ENCODE assay signal across 8 mouse cellular contexts in genomic region chr11:109650788-109651565, GRCm38 (mm10). TPM values are rescaled to one million over a fixed set of nuclear protein-coding genes. Genes with fewer than 3 reads are reported as not detected.
DNase-seq lines count a peak whose midpoint lies in the region; ATAC-seq and TF ChIP-seq lines count a peak whose summit lies in the region.

No protein-coding gene starts in this region.

- WGBS in forebrain, embryonic 16.5 days = 0% methylated on average over 89 of the region's 90 CpGs
- under 1% methylated on average over 43 of the region's 90 CpGs for WGBS in lung, embryonic 15.5 days

- ATAC-seq in forebrain, embryonic 16.5 days = peak; percentile 94
- peak; percentile 95 for ATAC-seq in lung, embryonic 15.5 days (ENCODE audit: borderline replicate concordance, extremely low read depth, low FRiP score, low TSS enrichment)

- peak overlapping the region; percentile 90 for H3K9ac ChIP-seq in ES-E14 (ENCODE audit: insufficient read depth, low read depth, low read length, poor library complexity, severe bottlenecking)
- peak overlapping the region; percentile 92 for H3K9ac ChIP-seq in forebrain, embryonic 16.5 days (replicated peaks; ENCODE audit: low read depth, low read length)
- peak overlapping the region; percentile 92 for H3K9ac ChIP-seq in lung, embryonic 15.5 days

- H3K9me3 ChIP-seq in ES-E14 (ENCODE audit: control insufficient read depth, insufficient read depth, low read depth, low read length) = no peaks in the 10 kb centered on the region
- H3K9me3 ChIP-seq in forebrain, embryonic 16.5 days (ENCODE audit: control insufficient read depth, low read length) = no peaks in the 10 kb centered on the region
- no peaks in the 10 kb centered on the region for H3K9me3 ChIP-seq in lung, embryonic 15.5 days

- peak; percentile 74 for DNase-seq in ES-E14 (ENCODE audit: low read depth, low spot score)
- DNase-seq in cerebellum, adult 11-12 months = peak; percentile 94
- peak; percentile 94 for DNase-seq in heart, postnatal 4 days
- peak; percentile 88 to 93 for DNase-seq in layer of hippocampus, adult 8-10 months (ENCODE audit: low spot score in 2 of 2)
- peak; percentile 87 for DNase-seq in ovary, adult 18-20 months (ENCODE audit: low spot score)
- peak; percentile 94 for DNase-seq in thymus, postnatal 0 days (ENCODE audit: low spot score)

- in situ Hi-C loops in ES-E14 (cut with MboI; ENCODE audit: low sequenced_read_pairs in 2 of 2, unreplicated experiment in 2 of 2) = no loop called here

- H3K27me3 ChIP-seq in forebrain, embryonic 16.5 days (replicated peaks; ENCODE audit: control insufficient read depth, insufficient read depth, low read length) = no peaks in the 10 kb centered on the region
- H3K27me3 ChIP-seq in lung, embryonic 15.5 days = no peaks in the 10 kb centered on the region

- peaks cover 0 to 1% of the 10 kb centered on the region in 2 experiments; a peak in 1 of 4 replicates for H3K4me1 ChIP-seq in ES-E14 (ENCODE audit: control insufficient read depth in 2 of 2, insufficient read depth in 2 of 2, low read length in 2 of 2, poor library complexity in 1 of 2)
- peaks cover 37% of the 10 kb centered on the region for H3K4me1 ChIP-seq in forebrain, embryonic 16.5 days (replicated peaks; ENCODE audit: control insufficient read depth, insufficient read depth, low read length)
- H3K4me1 ChIP-seq in lung, embryonic 15.5 days = peaks cover 43% of the 10 kb centered on the region

- peak overlapping the region; percentile 92 for H3K4me2 ChIP-seq in forebrain, embryonic 16.5 days (ENCODE audit: low read length)
- H3K4me2 ChIP-seq in lung, embryonic 15.5 days = peak overlapping the region; percentile 97

- peak overlapping the region; percentile 61; the same call in 1 of the 2 replicates for H3K27ac ChIP-seq in ES-E14 (ENCODE audit: insufficient read depth, low read depth, low read length, poor library complexity, severe bottlenecking)
- peak overlapping the region; percentile 93 for H3K27ac ChIP-seq in forebrain, embryonic 16.5 days (ENCODE audit: low read length)
- H3K27ac ChIP-seq in lung, embryonic 15.5 days = peak overlapping the region; percentile 96

- peaks cover 3% of the 10 kb centered on the region for H3K36me3 ChIP-seq in ES-E14 (ENCODE audit: control insufficient read depth, insufficient read depth, low read length, poor library complexity, severe bottlenecking)
- peaks cover 5% of the 10 kb centered on the region; the same call in 1 of the 2 replicates for H3K36me3 ChIP-seq in forebrain, embryonic 16.5 days (ENCODE audit: control insufficient read depth, insufficient read depth)
- peaks cover 23% of the 10 kb centered on the region for H3K36me3 ChIP-seq in lung, embryonic 15.5 days

- H3K4me3 ChIP-seq in ES-E14 (ENCODE audit: insufficient read depth in 1 of 2, low read depth in 1 of 2, low read length in 2 of 2, poor library complexity in 1 of 2, severe bottlenecking in 1 of 2) = peak overlapping the region; percentile 91 to 98
- H3K4me3 ChIP-seq in forebrain, embryonic 16.5 days (replicated peaks; ENCODE audit: low read length) = peak overlapping the region; percentile 92
- H3K4me3 ChIP-seq in lung, embryonic 15.5 days = peak overlapping the region; percentile 85

TF ChIP-seq in ES-E14, 5 proteins besides CTCF, POLR2A, EP300 and RAD21:
- TF ChIP-seq CHD2 (IDR thresholded peaks at IDR 0.05; ENCODE audit: low read depth, low read length) (no peak), ZNF384 (IDR thresholded peaks at IDR 0.05; ENCODE audit: low read depth, low read length) (peak; percentile 68; the same call in 1 of the 2 replicates), MAFK (IDR thresholded peaks at IDR 0.05; ENCODE audit: insufficient read depth, low read depth, low read length) (no peak), HCFC1 (IDR thresholded peaks at IDR 0.05; ENCODE audit: borderline replicate concordance, insufficient read depth, low read length) (peak; percentile 29; the same call in 1 of the 2 replicates), ZC3H11A (IDR thresholded peaks at IDR 0.05; ENCODE audit: borderline replicate concordance, low read depth, low read length) (no peak)

RNA-seq across cellular contexts. Expression of gene Prkar1a, which starts 1.8 kb away (rescaled TPM):
- 26.8 and 46.0 TPM in 2 replicates for total RNA-seq in ES-E14 (2012; rRNA removed)
- 521 and 535 TPM in 2 replicates for polyA plus RNA-seq in forebrain, embryonic 16.5 days (2015; fragmentation: Nextera tagmentation; extraction: Ambion mirVana)
- 100 to 1,000 TPM; 629 to 659 TPM for total RNA-seq in heart, postnatal 4 days (2021)
- 100 to 1,000 TPM; 539 to 574 (median 549) TPM for total RNA-seq in layer of hippocampus, adult 8-10 months (2022)
- polyA plus RNA-seq in lung, embryonic 15.5 days (2015; fragmentation: Nextera tagmentation; extraction: Ambion mirVana) = 388 and 400 TPM in 2 replicates
- 353 and 361 TPM in 2 replicates for polyA plus RNA-seq in thymus, postnatal 0 days (2015; fragmentation: Nextera tagmentation; extraction: Ambion mirVana)

RNA-seq across cellular contexts. Expression of gene Wipi1, which starts 39.2 kb away (rescaled TPM):
- total RNA-seq in ES-E14 (2012; rRNA removed) = 4.8 and 6.6 TPM in 2 replicates
- 14.0 and 14.4 TPM in 2 replicates for polyA plus RNA-seq in forebrain, embryonic 16.5 days (2015; fragmentation: Nextera tagmentation; extraction: Ambion mirVana)
- 10 to 100 TPM; 85.0 to 86.1 TPM for total RNA-seq in heart, postnatal 4 days (2021)
- 10 to 100 TPM; 22.9 to 25.6 (median 23.6) TPM for total RNA-seq in layer of hippocampus, adult 8-10 months (2022)
- polyA plus RNA-seq in lung, embryonic 15.5 days (2015; fragmentation: Nextera tagmentation; extraction: Ambion mirVana) = 42.1 and 44.6 TPM in 2 replicates
- polyA plus RNA-seq in thymus, postnatal 0 days (2015; fragmentation: Nextera tagmentation; extraction: Ambion mirVana) = 12.3 and 14.4 TPM in 2 replicates

Comparison
In these comparisons a context has a peak if more than half of its experiments do, and no peak if none do; other contexts are left out.
1. Peak in every context shown above with its lines: DNase-seq, ATAC-seq, H3K4me3 ChIP-seq and H3K27ac ChIP-seq.
2. RNA of gene Prkar1a, which starts 1.8 kb away (total RNA-seq): 629 to 659 TPM in heart, postnatal 4 days and 539 to 574 TPM in layer of hippocampus, adult 8-10 months; 26.8 to 46.0 TPM in ES-E14; every median in the first group is over 10 times any median in the second.